Mouse (Mus musculus) ES-E14 (cell line): ENCODE measurements around the gene Gm21885.

Experiments used
- MAFK ChIP-seq: IDR thresholded peaks from 2 replicates; pipeline ENCODE4 v1.6.1; 2014; ENCODE audit warnings: mild to moderate bottlenecking, low read depth, low read length, inconsistent platforms; ENCODE audit not compliant: insufficient read depth
- ZNF384 ChIP-seq: IDR thresholded peaks from 2 replicates; pipeline ENCODE4 v1.6.1; 2012; ENCODE audit warnings: low read depth, low read length, inconsistent platforms

- no peak for TF ChIP-seq ZNF384
- no peak for TF ChIP-seq MAFK
Measured at GRCm38 (mm10) chr11:94239706-94240105, 42.0 kb upstream of the Gm21885 start.
